In the genomic region with DNA sequence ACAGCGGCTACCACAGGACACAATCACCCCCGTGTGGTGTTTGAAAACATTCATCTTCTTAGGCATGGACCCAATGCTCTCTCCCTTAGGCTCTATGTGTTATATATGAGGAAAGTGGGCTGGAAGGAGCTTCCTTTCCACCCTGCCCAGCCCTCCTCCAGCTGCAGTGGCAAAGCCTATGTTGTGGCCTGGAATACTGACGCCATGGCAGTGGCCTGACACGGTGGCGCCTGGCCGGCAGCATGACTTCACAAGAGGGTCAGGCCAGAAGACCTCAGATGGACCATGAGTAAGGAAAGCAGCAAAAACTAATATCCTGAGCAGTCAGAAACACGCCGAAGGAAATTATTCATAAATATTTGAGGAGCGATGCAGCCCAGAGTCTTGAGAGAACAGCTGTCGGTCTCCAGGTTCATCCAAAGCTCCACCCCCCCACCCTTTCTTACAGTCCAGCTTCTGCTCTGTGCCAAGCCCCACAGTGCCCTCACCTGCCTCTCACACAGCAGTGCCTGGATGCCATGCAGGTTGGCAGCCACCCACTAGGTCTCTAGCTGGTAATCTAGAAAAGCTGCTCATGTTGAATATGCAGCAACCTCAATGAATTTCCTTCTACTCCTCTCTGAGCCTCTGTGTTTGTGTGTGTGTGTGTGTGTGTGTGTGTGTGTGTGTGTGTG, we compare ENCODE assay signal across 11 mouse cellular contexts.
DNase-seq lines count a peak whose midpoint lies in the region; ATAC-seq and TF ChIP-seq lines count a peak whose summit lies in the region.
"Had no signal": no experiment of that assay in that cellular context is flagged by ENCODE, and none has a peak within 500 bp of the region (broad histone marks: within the 10 kb centered on the region; RNA-seq: fewer than 3 reads in every experiment).

No protein-coding gene starts in this region.

- H3K27ac ChIP-seq in hindbrain, embryonic 11.5 days (ENCODE audit: low read depth, low read length): peak overlapping the region; percentile 49; the same call in 1 of the 2 replicates
- no peak overlapping the region for H3K27ac ChIP-seq in hindbrain, embryonic 10.5 days
- H3K27ac ChIP-seq in brown adipose tissue, adult 24 weeks (replicated peaks; ENCODE audit: low read depth, low read length): peak overlapping the region; percentile 45
- peak overlapping the region; percentile 37 for H3K27ac ChIP-seq in embryonic fibroblast, embryonic 13.5 days (ENCODE audit: insufficient read depth, low read length)
- H3K27ac ChIP-seq in limb, embryonic 13.5 days: peak overlapping the region; percentile 74; the same call in 1 of the 2 replicates

- no peak for DNase-seq in hindbrain, embryonic 11.5 days (ENCODE audit: low spot score)
- DNase-seq in hindbrain, embryonic 10.5 days (ENCODE audit: low spot score): no peak
- DNase-seq in urinary bladder, postnatal 4 days (ENCODE audit: low spot score in 2 of 2): no peak
- DNase-seq in T-cell, adult 2 months (ENCODE audit: low spot score): no peak
- DNase-seq: layer of hippocampus, postnatal 36 days had no signal

- H3K4me3 ChIP-seq in hindbrain, embryonic 11.5 days (ENCODE audit: low read depth, low read length): no peak overlapping the region
- H3K4me3 ChIP-seq in hindbrain, embryonic 10.5 days: no peak overlapping the region
- no peak overlapping the region for H3K4me3 ChIP-seq in brown adipose tissue, adult 24 weeks (ENCODE audit: insufficient read depth, low read depth, low read length)
- H3K4me3 ChIP-seq in embryonic fibroblast, embryonic 13.5 days (ENCODE audit: insufficient read depth, low read length): no peak overlapping the region
- H3K4me3 ChIP-seq in limb, embryonic 13.5 days: no peak overlapping the region
- H3K4me3 ChIP-seq: myocyte had no signal

- no peaks in the 10 kb centered on the region for H3K9me3 ChIP-seq in hindbrain, embryonic 11.5 days (ENCODE audit: control insufficient read depth, low read length)
- H3K9me3 ChIP-seq in hindbrain, embryonic 10.5 days: no peaks in the 10 kb centered on the region
- no peaks in the 10 kb centered on the region for H3K9me3 ChIP-seq in limb, embryonic 13.5 days

- 77% methylated on average over 10 of the region's 10 CpGs for WGBS in hindbrain, embryonic 11.5 days
- 91% methylated on average over 10 of the region's 10 CpGs for WGBS in hindbrain, embryonic 10.5 days
- WGBS in limb, embryonic 13.5 days: 67% methylated on average over 10 of the region's 10 CpGs

- H3K4me2 ChIP-seq in hindbrain, embryonic 11.5 days (replicated peaks; ENCODE audit: low read depth, low read length): no peak overlapping the region
- H3K4me2 ChIP-seq in limb, embryonic 13.5 days (replicated peaks): no peak overlapping the region

- no peaks in the 10 kb centered on the region for H3K27me3 ChIP-seq in hindbrain, embryonic 11.5 days (ENCODE audit: control insufficient read depth, insufficient read depth, low read length)
- no peaks in the 10 kb centered on the region for H3K27me3 ChIP-seq in hindbrain, embryonic 10.5 days (ENCODE audit: insufficient read depth, poor library complexity, severe bottlenecking)
- H3K27me3 ChIP-seq in limb, embryonic 13.5 days: no peaks in the 10 kb centered on the region
- H3K27me3 ChIP-seq: CH12.LX had no signal

- no peak for TF ChIP-seq POLR2A in embryonic fibroblast, embryonic 13.5 days (IDR thresholded peaks at IDR 0.05; ENCODE audit: low read depth, low read length)

- no peaks in the 10 kb centered on the region for H3K4me1 ChIP-seq in hindbrain, embryonic 11.5 days (replicated peaks; ENCODE audit: control insufficient read depth, insufficient read depth, low read length)
- H3K4me1 ChIP-seq in hindbrain, embryonic 10.5 days (replicated peaks): no peaks in the 10 kb centered on the region
- H3K4me1 ChIP-seq in brown adipose tissue, adult 24 weeks (ENCODE audit: control insufficient read depth, insufficient read depth, insufficient read length, low read length): peaks cover 3% of the 10 kb centered on the region; the same call in 1 of the 2 replicates
- peaks cover 9% of the 10 kb centered on the region for H3K4me1 ChIP-seq in embryonic fibroblast, embryonic 13.5 days (ENCODE audit: control insufficient read depth, insufficient read depth, low read length)
- H3K4me1 ChIP-seq in limb, embryonic 13.5 days: peaks cover 24% of the 10 kb centered on the region

- peak; percentile 45; the same call in 1 of the 2 replicates for TF ChIP-seq CTCF in embryonic fibroblast, embryonic 13.5 days (IDR thresholded peaks at IDR 0.05; ENCODE audit: borderline replicate concordance, insufficient read depth, low read length)

- H3K9ac ChIP-seq in hindbrain, embryonic 11.5 days (ENCODE audit: low read depth, low read length): no peak overlapping the region
- no peak overlapping the region for H3K9ac ChIP-seq in limb, embryonic 13.5 days

- no peaks in the 10 kb centered on the region for H3K36me3 ChIP-seq in hindbrain, embryonic 11.5 days (ENCODE audit: control insufficient read depth, insufficient read depth, low read length)
- H3K36me3 ChIP-seq in hindbrain, embryonic 10.5 days: no peaks in the 10 kb centered on the region
- H3K36me3 ChIP-seq in limb, embryonic 13.5 days: no peaks in the 10 kb centered on the region

- ATAC-seq in hindbrain, embryonic 11.5 days (ENCODE audit: low FRiP score): 0 out of 2 replicates have a peak, but pooled peaks have one; percentile 14
- ATAC-seq in limb, embryonic 13.5 days (ENCODE audit: low FRiP score, low read depth): peak; percentile 80
- ATAC-seq in monocyte, adult 5-6 weeks (replicated peaks; ENCODE audit: insufficient number of reproducible peaks, low FRiP score, low TSS enrichment, poor library complexity, severe bottlenecking): no peak
